Mouse (Mus musculus) gonadal fat pad, adult 2 months (tissue): ENCODE results near the gene Lhx2. TPM values are rescaled to one million over a fixed set of nuclear protein-coding genes. Genes with fewer than 3 reads are reported as not detected.

Source experiments
- DNase-seq: peaks from one replicate; pipeline ENCODE4 v3.0.0-alpha.2; 2012; ENCODE audit warnings: low read depth
- polyA plus RNA-seq: library from polyadenylated mRNA; depleted of rRNA; stranded (reverse); fragments of >200 nt; gene quantifications from 2 replicates; pipeline ENCODE4 v1.2.3, GENCODE M21; 2012; rRNA removed

Lhx2 gene
- polyA plus RNA-seq, 1 experiment = 0.36 TPM

DNA sequence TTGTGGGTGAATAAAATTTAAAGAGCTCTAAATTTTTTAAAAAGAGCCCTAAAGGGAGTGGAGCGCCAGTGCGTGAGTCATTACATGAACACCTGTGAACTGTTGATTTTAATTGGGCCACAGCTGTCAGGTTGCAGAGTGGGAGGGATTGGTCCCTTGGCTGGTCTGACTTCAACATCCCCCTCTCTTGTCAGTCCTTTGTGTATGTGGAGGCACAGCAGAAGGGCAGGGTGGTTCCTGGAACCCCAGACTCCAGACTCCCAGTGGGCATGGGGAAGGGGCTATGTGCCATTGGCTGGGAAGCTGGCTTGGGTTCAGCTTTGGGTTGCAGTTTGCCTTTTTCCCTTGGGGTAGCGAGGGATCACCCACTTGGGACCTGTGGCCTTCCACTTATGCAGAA, 70.2 kb downstream of the Lhx2 start:
- DNase-seq = no peak

DNA sequence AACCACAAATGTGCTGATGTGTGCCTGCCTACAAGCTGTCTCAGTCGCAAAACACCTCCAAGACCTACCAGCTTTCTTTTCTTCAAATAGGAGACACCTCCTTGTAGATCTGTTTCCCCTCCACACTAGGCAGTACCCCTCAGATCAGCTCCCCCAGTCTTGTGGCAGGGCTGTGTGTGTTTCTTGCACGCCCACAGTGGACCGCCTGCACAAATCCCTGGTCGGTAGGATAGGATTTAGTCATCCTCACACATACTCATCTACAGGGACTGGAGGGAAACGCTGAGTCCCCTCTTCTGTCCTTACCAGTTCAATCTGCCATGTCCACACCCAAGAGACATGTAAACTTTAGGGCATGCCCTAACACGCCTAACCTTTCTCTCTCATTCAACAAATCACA, 71.1 kb downstream of the Lhx2 start:
- DNase-seq = no peak

DNA sequence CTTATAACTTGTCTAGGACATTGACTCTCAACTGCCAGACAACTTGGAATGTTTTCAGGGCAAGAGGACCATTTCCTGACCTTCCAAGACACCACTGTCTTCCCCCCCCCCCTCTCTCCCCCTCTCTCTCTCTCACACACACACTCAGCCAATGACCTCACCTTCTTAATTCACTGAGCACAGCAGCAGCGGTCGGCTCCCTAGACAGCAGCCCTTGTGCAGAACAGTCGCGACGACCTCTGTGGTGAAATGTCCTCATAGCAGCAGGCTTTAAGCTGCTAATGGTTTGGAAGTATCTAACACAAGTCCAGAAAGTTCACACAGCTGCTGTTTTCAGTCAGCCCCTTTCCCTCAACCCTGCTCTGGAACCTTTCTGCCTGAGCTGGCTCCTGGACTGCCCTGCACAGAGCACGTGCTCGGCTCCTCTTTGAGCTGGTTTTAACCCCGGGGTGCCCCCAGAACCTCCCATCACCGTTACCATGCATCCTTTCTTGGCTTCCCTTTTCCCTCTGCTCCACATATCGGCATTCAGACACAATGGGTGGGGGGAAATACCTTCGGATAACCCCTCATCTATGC, 73.6 kb downstream of the Lhx2 start:
- DNase-seq = no peak

DNA sequence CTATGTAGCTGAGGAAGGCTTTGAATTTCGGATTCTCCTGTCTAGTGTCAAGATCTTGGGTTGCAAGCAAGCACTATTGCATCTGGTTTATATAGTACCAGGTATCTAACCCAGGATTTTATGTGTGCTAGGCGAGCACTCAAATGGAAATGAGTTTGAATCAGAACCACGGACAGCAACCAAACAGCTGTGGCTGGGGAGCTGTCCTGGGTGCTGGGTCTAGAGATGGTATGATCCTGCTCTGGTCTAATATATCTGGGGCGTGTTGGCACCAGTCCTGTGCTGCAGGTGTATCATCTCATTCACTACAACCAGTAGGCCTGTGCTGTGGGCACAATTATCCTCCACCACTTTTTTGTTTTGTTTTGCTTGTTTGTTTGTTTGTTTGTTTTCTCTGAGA, 78.9 kb downstream of the Lhx2 start:
- no peak for DNase-seq

Other genes with a start within 250 kb of the Lhx2 start
- 12.2 and 14.7 TPM in 2 replicates for gene Dennd1a, start 51.9 kb upstream of the Lhx2 start, polyA plus RNA-seq
- gene Nek6, start 172.4 kb downstream of the Lhx2 start, polyA plus RNA-seq = 18.5 and 40.7 TPM in 2 replicates